ENCODE assay signal across 8 mouse cellular contexts in genomic region chr7:112741790-112742189, GRCm38 (mm10).
DNase-seq lines count a peak whose midpoint lies in the region; ATAC-seq and TF ChIP-seq lines count a peak whose summit lies in the region.

No protein-coding gene starts in this region.

- no peaks in the 10 kb centered on the region for H3K27me3 ChIP-seq in heart, embryonic 12.5 days (replicated peaks)
- H3K27me3 ChIP-seq in thymus, adult 2 months (ENCODE audit: control insufficient read depth, insufficient read depth, low read length), result no peaks in the 10 kb centered on the region

- 32% methylated on average over 12 of the region's 12 CpGs for WGBS in heart, embryonic 12.5 days
- 61% methylated on average over 12 of the region's 12 CpGs for WGBS in thymus, adult 2 months

- H3K4me3 ChIP-seq in ES-E14 (ENCODE audit: insufficient read depth in 1 of 2, low read depth in 1 of 2, low read length in 2 of 2, poor library complexity in 1 of 2, severe bottlenecking in 1 of 2), result peak overlapping the region; percentile 5 to 33; a peak in 1 of 4 replicates
- H3K4me3 ChIP-seq in heart, embryonic 12.5 days, result peak overlapping the region; percentile 42
- H3K4me3 ChIP-seq in thymus, adult 2 months (ENCODE audit: control insufficient read depth, insufficient read depth, low read length), result no peak overlapping the region

- peaks cover 24 to 35% of the 10 kb centered on the region in 2 experiments for H3K4me1 ChIP-seq in ES-E14 (ENCODE audit: control insufficient read depth in 2 of 2, insufficient read depth in 2 of 2, low read length in 2 of 2, poor library complexity in 1 of 2)
- peaks cover 80% of the 10 kb centered on the region for H3K4me1 ChIP-seq in heart, embryonic 12.5 days (replicated peaks)
- H3K4me1 ChIP-seq in thymus, adult 2 months (replicated peaks; ENCODE audit: control insufficient read depth, insufficient read depth, low read length), result no peaks in the 10 kb centered on the region

- peak; percentile 64 for ATAC-seq in heart, embryonic 12.5 days (ENCODE audit: insufficient number of reproducible peaks, low FRiP score)
- ATAC-seq in megakaryocyte progenitor cell, adult 5-6 weeks (replicated peaks; ENCODE audit: poor library complexity), result no peak

- TF ChIP-seq POLR2A in thymus, adult 2 months (IDR thresholded peaks at IDR 0.05; ENCODE audit: control insufficient read depth, extremely low read depth, insufficient read depth, low read length, poor library complexity), result no peak

- no peak for TF ChIP-seq CTCF in thymus, adult 2 months (IDR thresholded peaks at IDR 0.05; ENCODE audit: borderline replicate concordance, control insufficient read depth, extremely low read depth, insufficient read depth, low read length, poor library complexity)

- no peak overlapping the region for H3K9ac ChIP-seq in ES-E14 (ENCODE audit: insufficient read depth, low read depth, low read length, poor library complexity, severe bottlenecking)
- H3K9ac ChIP-seq in heart, embryonic 12.5 days, result peak overlapping the region; percentile 71

- no peak overlapping the region for H3K27ac ChIP-seq in ES-E14 (ENCODE audit: insufficient read depth, low read depth, low read length, poor library complexity, severe bottlenecking)
- H3K27ac ChIP-seq in heart, embryonic 12.5 days (ENCODE audit: poor library complexity, severe bottlenecking), result peak overlapping the region; percentile 95
- H3K27ac ChIP-seq in thymus, adult 2 months (ENCODE audit: control insufficient read depth, insufficient read depth, low read length), result no peak overlapping the region

- peak overlapping the region; percentile 61 for H3K4me2 ChIP-seq in heart, embryonic 12.5 days

- in situ Hi-C loops in ES-E14 (cut with MboI; ENCODE audit: low sequenced_read_pairs in 2 of 2, unreplicated experiment in 2 of 2), result no loop called here

- H3K9me3 ChIP-seq in ES-E14 (ENCODE audit: control insufficient read depth, insufficient read depth, low read depth, low read length), result no peaks in the 10 kb centered on the region
- H3K9me3 ChIP-seq in heart, embryonic 12.5 days (replicated peaks), result no peaks in the 10 kb centered on the region

- DNase-seq in ES-E14 (ENCODE audit: low read depth, low spot score), result no peak
- peak; percentile 48 to 55 for DNase-seq in cerebellum, adult 18-20 months
- peak; percentile 75 for DNase-seq in kidney, postnatal 14 days
- no peak for DNase-seq in thymus, adult 2 months
- DNase-seq in B cell, adult 2 months, result no peak
- DNase-seq in ovary, postnatal 10 days (ENCODE audit: low spot score), result no peak

- H3K36me3 ChIP-seq in ES-E14 (ENCODE audit: control insufficient read depth, insufficient read depth, low read length, poor library complexity, severe bottlenecking), result no peaks in the 10 kb centered on the region
- no peaks in the 10 kb centered on the region for H3K36me3 ChIP-seq in heart, embryonic 12.5 days
- H3K36me3 ChIP-seq in thymus, adult 2 months (ENCODE audit: control insufficient read depth, insufficient read depth, low read length), result no peaks in the 10 kb centered on the region

TF ChIP-seq in ES-E14, 5 proteins besides CTCF, POLR2A, EP300 and RAD21:
- TF ChIP-seq CHD2 (IDR thresholded peaks at IDR 0.05; ENCODE audit: low read depth, low read length) (no peak), HCFC1 (IDR thresholded peaks at IDR 0.05; ENCODE audit: borderline replicate concordance, insufficient read depth, low read length) (no peak), MAFK (IDR thresholded peaks at IDR 0.05; ENCODE audit: insufficient read depth, low read depth, low read length) (no peak), ZNF384 (IDR thresholded peaks at IDR 0.05; ENCODE audit: low read depth, low read length) (no peak), ZC3H11A (IDR thresholded peaks at IDR 0.05; ENCODE audit: borderline replicate concordance, low read depth, low read length) (no peak)
TF ChIP-seq in ES-E14: peak in this region for 0.

Comparison
In these comparisons a context has a peak if more than half of its experiments do, and no peak if none do; other contexts are left out.
1. DNase-seq: peak in cerebellum, adult 18-20 months (2 of 2) and kidney, postnatal 14 days (single experiment); none in ES-E14 (single experiment), thymus, adult 2 months (single experiment), B cell, adult 2 months (0 of 2) and ovary, postnatal 10 days (single experiment).